Mouse (Mus musculus): ENCODE measurements at regions not wholly inside any gene's neighbourhood (a gene's known extent, or its start where the extent isn't known, plus 50 kb on each side); places are given as distances from the start of the nearest gene placed in this dataset.
"Not testable (repeated sequence)": the region's sequence is repeated elsewhere in the genome, so short reads cannot be mapped to it uniquely, and the experiment has no call there.

- DNase-seq (ENCODE audit: low spot score in 2 of 2) = no peak
Measured at GRCm38 (mm10) chr13:102023624-102024023, 255.6 kb upstream of the Pik3r1 start.

DNA sequence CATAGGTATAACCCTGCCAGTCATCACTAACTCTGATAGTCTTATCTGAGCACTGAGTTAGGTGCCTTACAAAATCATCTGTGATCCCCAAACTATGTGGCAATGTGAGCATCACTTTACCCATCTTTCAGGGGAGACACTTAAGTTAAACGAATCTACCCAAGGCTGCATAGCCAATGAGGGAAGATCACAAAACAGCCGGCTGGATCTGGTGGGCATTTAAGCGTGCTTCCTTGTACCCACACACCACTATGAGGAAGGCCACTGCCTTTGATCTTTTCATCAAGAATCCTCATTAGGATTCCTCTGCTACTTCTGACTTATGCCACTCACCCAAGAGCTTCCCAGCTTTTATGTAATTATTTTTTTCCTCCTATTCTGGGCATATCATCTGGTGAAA, 257.1 kb upstream of the Pik3r1 start:
- DNase-seq (ENCODE audit: low spot score in 2 of 2) = no peak

- DNase-seq (ENCODE audit: low spot score in 2 of 2) = not testable (repeated sequence)
Measured at GRCm38 (mm10) chr13:102025547-102025946, 257.5 kb upstream of the Pik3r1 start.

- DNase-seq (ENCODE audit: low spot score in 2 of 2) = no peak
Measured at GRCm38 (mm10) chr13:102031416-102031815, 263.4 kb upstream of the Pik3r1 start.

GRCm38 (mm10) chr13:102034484-102034883, 266.5 kb upstream of the Pik3r1 start:
- no peak for DNase-seq (ENCODE audit: low spot score in 2 of 2)

- DNase-seq (ENCODE audit: low spot score in 2 of 2) = no peak
Measured at GRCm38 (mm10) chr13:102036001-102036400, 268.0 kb upstream of the Pik3r1 start.

- DNase-seq (ENCODE audit: low spot score in 2 of 2) = no peak
Measured at GRCm38 (mm10) chr13:102036819-102037624, 269.0 kb upstream of the Pik3r1 start.

GRCm38 (mm10) chr13:102060213-102060612, 292.2 kb upstream of the Pik3r1 start:
- DNase-seq (ENCODE audit: low spot score in 2 of 2) = no peak

DNA sequence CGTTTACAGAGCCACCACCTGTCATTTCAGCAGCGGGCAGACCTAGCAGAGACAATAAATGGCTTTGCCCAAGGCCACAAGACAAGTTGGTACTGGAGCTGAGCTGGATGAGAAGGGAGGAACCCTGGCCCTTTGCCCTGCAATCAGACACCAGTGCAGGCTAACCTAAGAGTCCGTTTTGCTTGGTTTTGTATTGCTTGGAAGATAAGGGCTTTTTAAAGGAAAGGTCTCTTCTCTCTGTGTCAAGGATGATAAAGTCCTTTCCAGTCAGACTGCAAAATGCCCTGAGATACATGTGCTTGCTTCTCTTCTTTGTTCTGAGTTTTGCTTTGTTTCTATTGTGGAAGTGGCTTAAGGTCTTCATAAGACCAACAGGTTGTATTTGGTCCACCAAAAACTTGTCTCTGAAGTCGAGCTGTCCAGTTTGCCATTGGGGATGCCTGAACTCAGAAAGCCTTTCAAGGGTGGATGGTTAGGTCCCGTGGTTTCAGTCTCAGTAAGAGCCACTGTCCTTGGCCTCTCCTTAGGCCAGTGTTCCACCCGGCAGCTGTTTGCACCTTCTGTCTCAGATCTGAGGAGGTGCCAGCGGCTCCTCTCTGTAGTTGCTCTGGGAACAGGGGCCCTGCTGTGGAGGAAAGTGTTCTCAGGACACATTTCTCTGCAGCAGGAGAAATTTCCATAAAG, 296.7 kb upstream of the Pik3r1 start:
- DNase-seq (ENCODE audit: low spot score in 2 of 2) = peak; percentile 11 to 34

DNA sequence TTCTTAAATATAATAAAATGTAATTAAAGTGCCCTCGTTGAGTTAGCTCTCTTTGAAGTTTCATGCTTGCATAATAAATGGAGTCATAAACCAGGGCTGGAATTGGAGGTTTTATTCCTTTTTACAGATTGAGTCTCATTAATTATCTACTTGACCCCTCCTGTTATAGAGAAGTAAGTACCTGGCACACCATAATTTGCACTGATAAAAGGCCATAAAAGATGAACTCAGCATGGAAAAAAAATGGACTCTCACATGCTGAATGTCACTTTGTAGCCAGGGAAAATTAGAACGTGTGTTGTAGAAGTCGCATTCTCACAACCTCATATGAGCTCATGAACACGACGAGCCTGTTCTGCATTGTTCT, 297.2 kb upstream of the Pik3r1 start:
- DNase-seq (ENCODE audit: low spot score in 2 of 2) = no peak

- DNase-seq (ENCODE audit: low spot score in 2 of 2) = no peak
Measured at GRCm38 (mm10) chr13:102065796-102066195, 297.8 kb upstream of the Pik3r1 start.

DNA sequence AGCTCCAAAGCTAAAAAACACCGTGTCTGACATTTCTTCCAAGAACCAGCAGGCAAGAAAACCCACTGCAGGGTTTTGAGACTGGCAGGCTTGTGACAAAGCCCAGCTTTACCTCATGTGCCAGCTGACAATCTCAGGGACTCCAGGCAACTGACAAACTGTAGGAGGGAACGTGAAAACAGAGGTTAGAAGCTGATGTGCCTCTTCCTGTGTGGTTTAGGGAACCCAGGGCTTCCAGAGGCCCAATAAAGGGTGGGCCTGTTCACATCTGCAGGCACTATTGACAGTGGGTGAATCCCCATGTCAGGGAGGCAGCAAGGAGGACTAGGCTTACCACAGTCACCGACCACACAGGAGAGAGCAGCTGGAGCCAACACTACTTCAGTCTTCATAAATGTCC, 302.7 kb upstream of the Pik3r1 start:
- no peak for DNase-seq (ENCODE audit: low spot score in 2 of 2)

GRCm38 (mm10) chr13:102072366-102072765, 304.3 kb upstream of the Pik3r1 start:
- no peak for DNase-seq (ENCODE audit: low spot score in 2 of 2)

DNA sequence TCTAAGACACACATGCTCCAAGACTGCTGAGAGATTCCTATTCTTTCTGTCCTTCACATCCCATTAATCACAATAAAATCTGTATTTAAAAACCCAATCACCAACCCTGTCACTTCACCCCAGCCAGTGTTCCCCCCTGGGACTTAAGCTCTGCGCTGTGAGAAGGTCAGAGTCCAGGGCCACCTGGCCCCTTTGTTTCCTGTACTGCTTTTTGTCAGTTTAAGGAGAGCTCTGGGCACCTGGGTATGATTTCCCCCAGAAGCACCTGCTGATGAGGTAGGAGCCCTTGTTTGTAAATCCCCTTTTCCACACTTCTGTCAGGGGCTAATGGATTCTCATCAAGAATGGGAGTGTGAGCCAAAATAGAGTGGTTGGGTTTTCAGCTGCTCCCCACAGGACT, 319.7 kb upstream of the Pik3r1 start:
- no peak for DNase-seq (ENCODE audit: low spot score in 2 of 2)

GRCm38 (mm10) chr13:102089551-102089950, 321.5 kb upstream of the Pik3r1 start:
- DNase-seq (ENCODE audit: low spot score in 2 of 2) = no peak

GRCm38 (mm10) chr13:102094193-102094592, 326.2 kb upstream of the Pik3r1 start:
- no peak for DNase-seq (ENCODE audit: low spot score in 2 of 2)

GRCm38 (mm10) chr13:102103161-102103560, 335.1 kb upstream of the Pik3r1 start:
- no peak for DNase-seq (ENCODE audit: low spot score in 2 of 2)

- no peak for DNase-seq (ENCODE audit: low spot score in 2 of 2)
Measured at GRCm38 (mm10) chr13:102106188-102106587, 338.2 kb upstream of the Pik3r1 start.

DNA sequence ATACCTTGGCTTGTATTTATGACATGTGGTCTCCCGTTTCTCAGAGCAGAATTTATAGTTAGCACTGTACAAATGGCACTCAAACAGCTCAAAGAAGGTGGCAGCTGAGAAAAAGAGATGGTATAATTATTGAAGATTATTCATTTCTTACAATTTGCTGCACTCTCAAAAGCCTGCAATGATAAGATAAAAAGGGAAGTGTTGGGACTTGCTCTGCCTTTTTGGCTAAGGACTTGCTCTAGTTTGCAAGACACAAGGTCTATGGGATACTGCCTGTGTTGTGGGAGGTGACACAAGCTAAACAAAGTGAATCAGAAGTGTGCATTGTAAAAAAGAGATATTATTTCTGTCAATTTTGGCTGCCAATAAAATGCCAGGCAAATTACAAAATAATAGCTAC, 340.2 kb upstream of the Pik3r1 start:
- DNase-seq (ENCODE audit: low spot score in 2 of 2) = no peak

DNA sequence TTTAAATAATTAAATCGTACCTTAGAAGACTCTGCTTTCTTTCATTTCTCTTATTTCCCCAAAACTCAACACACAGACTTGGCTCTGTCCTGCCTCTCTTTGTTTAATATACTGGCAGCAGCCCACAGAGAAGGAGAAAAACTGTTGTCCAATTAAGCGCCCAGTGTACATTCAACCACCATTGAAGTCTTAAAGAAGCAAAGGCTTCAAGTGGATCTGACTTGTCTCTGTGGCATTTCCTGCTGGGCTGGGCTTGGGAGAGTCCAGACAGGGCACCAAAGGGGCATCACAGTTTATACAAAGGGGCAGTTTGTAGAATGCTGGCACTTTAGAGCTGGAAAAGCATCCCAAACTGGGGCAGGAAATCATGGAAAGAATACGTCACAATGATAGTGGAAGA, 340.9 kb upstream of the Pik3r1 start:
- no peak for DNase-seq (ENCODE audit: low spot score in 2 of 2)

GRCm38 (mm10) chr13:102113941-102114340, 345.9 kb upstream of the Pik3r1 start:
- no peak for DNase-seq (ENCODE audit: low spot score in 2 of 2)

GRCm38 (mm10) chr13:102122341-102122740, 354.3 kb upstream of the Pik3r1 start:
- no peak for DNase-seq (ENCODE audit: low spot score in 2 of 2)

DNA sequence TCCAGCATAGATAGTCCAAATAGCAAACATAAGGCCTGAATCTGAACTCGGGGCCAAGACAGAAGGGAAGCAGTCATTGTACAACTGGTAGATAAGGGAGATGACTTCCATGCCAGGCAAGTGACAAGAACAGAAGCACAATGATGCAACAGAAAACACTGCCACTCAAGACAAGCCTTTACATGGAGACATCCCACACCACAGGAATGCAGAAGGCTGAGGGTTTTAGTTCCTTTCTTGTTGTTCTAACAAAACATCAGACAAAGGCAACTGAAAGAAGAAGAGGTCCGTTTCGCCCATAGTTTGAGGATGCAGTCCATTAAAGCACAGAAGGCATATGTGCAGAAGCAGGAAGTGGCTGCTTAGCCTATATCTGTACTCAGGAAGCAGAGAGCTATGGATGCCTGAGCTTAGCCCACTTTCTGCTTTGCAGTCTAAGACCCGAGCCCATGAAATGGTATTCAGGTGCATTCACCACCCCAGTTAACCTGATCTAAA, 360.0 kb upstream of the Pik3r1 start:
- DNase-seq (ENCODE audit: low spot score in 2 of 2) = no peak
